Mouse (Mus musculus) left cerebral cortex, postnatal 14 days (tissue): ENCODE results near the gene B4galt5. TPM values are rescaled to one million over a fixed set of nuclear protein-coding genes. Genes with fewer than 3 reads are reported as not detected.
A peak's percentile ranks its signal among the peaks of the same experiment; 100 is the strongest.

Source experiments
- DNase-seq, 2 experiments: peaks; one replicate each; pipeline ENCODE4 v3.0.0; 2021 to 2022; ENCODE audit warnings: low spot score in 2 of 2, mixed read lengths in 1 of 2
- intact Hi-C: fragments of 180-260 bp; cut with DNase I; formaldehyde crosslinking; loops from one replicate; pipeline ENCODE4 v1.15.1; 2025
- total RNA-seq, 2 experiments: library from RNA; stranded (reverse); gene quantifications; 2 replicates each; pipeline ENCODE4 v1.2.3; 2021

The B4galt5 gene
- total RNA-seq, 2 experiments from 2014 or later, result 63.0 to 64.9 TPM

- DNase-seq, result no peak
- intact Hi-C loops, result no loop called here
Observed at GRCm38 (mm10) chr2:167365063-167365462, 16.1 kb upstream of the B4galt5 start.

- intact Hi-C loops, result no loop called here
- DNase-seq, result no peak
Observed at GRCm38 (mm10) chr2:167363272-167364045, 14.5 kb upstream of the B4galt5 start.

- intact Hi-C loops, result no loop called here
- DNase-seq, result no peak
Observed at GRCm38 (mm10) chr2:167358499-167358898, 9.5 kb upstream of the B4galt5 start.

- no peak for DNase-seq
- intact Hi-C loops, result no loop called here
Observed at GRCm38 (mm10) chr2:167356885-167357284, 7.9 kb upstream of the B4galt5 start.

GRCm38 (mm10) chr2:167354611-167355165, 5.7 kb upstream of the B4galt5 start:
- intact Hi-C loops, result no loop called here

GRCm38 (mm10) chr2:167354046-167354445, 5.1 kb upstream of the B4galt5 start:
- no peak for DNase-seq
- intact Hi-C loops, result no loop called here

More at GRCm38 (mm10) chr2:167354611-167355165, 5.7 kb upstream of the B4galt5 start:
- DNase-seq, result no peak

- DNase-seq, result no peak
- intact Hi-C loops, result no loop called here
Observed at GRCm38 (mm10) chr2:167352496-167352895, 3.5 kb upstream of the B4galt5 start.

- no peak for DNase-seq
- intact Hi-C loops, result no loop called here
Observed at GRCm38 (mm10) chr2:167351371-167351951, 2.5 kb upstream of the B4galt5 start.

- intact Hi-C loops, result no loop called here
- DNase-seq, result no peak
Observed at GRCm38 (mm10) chr2:167350126-167350650, 1.2 kb upstream of the B4galt5 start.

GRCm38 (mm10) chr2:167349283-167349936, 427 bp upstream of the B4galt5 start:
- intact Hi-C loops, result loop anchor here (5.0 kb wide), 2 partner anchors 52 to 73 kb away; partner anchors contain the start of gene Slc9a8
- peak; percentile 92 to 93 for DNase-seq

GRCm38 (mm10) chr2:167347991-167348375, 1.0 kb downstream of the B4galt5 start:
- DNase-seq, result peak in 1 of 2 experiments; percentile 31
- intact Hi-C loops, result loop anchor here (5.0 kb wide), 2 partner anchors 51 to 74 kb away; partner anchors contain the start of gene Slc9a8

GRCm38 (mm10) chr2:167347361-167347760, 1.6 kb downstream of the B4galt5 start:
- intact Hi-C loops, result loop anchor here (5.0 kb wide), 2 partner anchors 50 to 75 kb away; partner anchors contain the start of gene Slc9a8
- DNase-seq, result no peak

GRCm38 (mm10) chr2:167345508-167346164, 3.3 kb downstream of the B4galt5 start:
- intact Hi-C loops, result loop anchor here (5.0 kb wide), 2 partner anchors 48 to 77 kb away; partner anchors contain the start of gene Slc9a8
- no peak for DNase-seq

- DNase-seq, result no peak
- intact Hi-C loops, result loop anchor here (5.0 kb wide), 2 partner anchors 48 to 77 kb away; partner anchors contain the start of gene Slc9a8
Observed at GRCm38 (mm10) chr2:167344871-167345507, 4.0 kb downstream of the B4galt5 start.

- intact Hi-C loops, result no loop called here
- no peak for DNase-seq
Observed at GRCm38 (mm10) chr2:167343369-167344140, 5.4 kb downstream of the B4galt5 start.

GRCm38 (mm10) chr2:167342876-167343275, 6.1 kb downstream of the B4galt5 start:
- intact Hi-C loops, result no loop called here
- DNase-seq, result no peak

- intact Hi-C loops, result no loop called here
- DNase-seq, result no peak
Observed at GRCm38 (mm10) chr2:167337580-167337979, 11.4 kb downstream of the B4galt5 start.

GRCm38 (mm10) chr2:167337214-167337512, 11.8 kb downstream of the B4galt5 start:
- intact Hi-C loops, result no loop called here
- DNase-seq, result no peak
